In genomic region chr8:44456336-44456735, GRCm38 (mm10) we compare ENCODE assay signal across 13 mouse cellular contexts.
A peak's percentile ranks its signal among the peaks of the same experiment; 100 is the strongest.
DNase-seq lines count a peak whose midpoint lies in the region; ATAC-seq lines count a peak whose summit lies in the region.
"Had no signal": no experiment of that assay in that cellular context is flagged by ENCODE, and none has a peak within 500 bp of the region (broad histone marks: within the 10 kb centered on the region; RNA-seq: fewer than 3 reads in every experiment).

No protein-coding gene starts in this region.

- H3K27ac ChIP-seq in intestine, embryonic 14.5 days (ENCODE audit: low read depth) = no peak overlapping the region
- H3K27ac ChIP-seq: forebrain, embryonic 10.5 days; heart, embryonic 15.5 days had no signal

- H3K4me2 ChIP-seq in intestine, embryonic 14.5 days (ENCODE audit: low read length) = no peak overlapping the region
- H3K4me2 ChIP-seq: heart, embryonic 15.5 days had no signal

- H3K36me3 ChIP-seq in intestine, embryonic 14.5 days (ENCODE audit: control insufficient read depth, insufficient read depth, low read length) = no peaks in the 10 kb centered on the region
- H3K36me3 ChIP-seq: forebrain, embryonic 10.5 days; heart, embryonic 15.5 days had no signal

- H3K9me3 ChIP-seq in intestine, embryonic 14.5 days (ENCODE audit: control insufficient read depth, low read length) = no peaks in the 10 kb centered on the region
- H3K9me3 ChIP-seq: forebrain, embryonic 10.5 days; heart, embryonic 15.5 days; megakaryocyte, embryonic 14.5 days had no signal

- peak; percentile 81 for ATAC-seq in intestine, embryonic 14.5 days (replicated peaks; ENCODE audit: low FRiP score, low TSS enrichment, low read depth)

- H3K9ac ChIP-seq in intestine, embryonic 14.5 days (ENCODE audit: low read length) = no peak overlapping the region
- H3K9ac ChIP-seq: heart, embryonic 15.5 days had no signal

- H3K27me3 ChIP-seq in intestine, embryonic 14.5 days (replicated peaks; ENCODE audit: control insufficient read depth, insufficient read depth, low read length) = no peaks in the 10 kb centered on the region
- H3K27me3 ChIP-seq: heart, embryonic 15.5 days; megakaryocyte, embryonic 14.5 days had no signal

- WGBS in intestine, embryonic 14.5 days = 71% methylated on average over 7 of the region's 7 CpGs

- no peak overlapping the region for H3K4me3 ChIP-seq in intestine, embryonic 14.5 days (ENCODE audit: low read depth, low read length)
- H3K4me3 ChIP-seq: forebrain, embryonic 10.5 days; heart, embryonic 15.5 days; megakaryocyte, embryonic 14.5 days had no signal

- H3K4me1 ChIP-seq in intestine, embryonic 14.5 days (replicated peaks; ENCODE audit: control insufficient read depth, insufficient read depth, low read length) = no peaks in the 10 kb centered on the region
- H3K4me1 ChIP-seq: forebrain, embryonic 10.5 days; heart, embryonic 15.5 days; megakaryocyte, embryonic 14.5 days had no signal

- peak; percentile 20 for DNase-seq in embryo, embryonic 11 days
- DNase-seq in embryo, embryonic 9.5 days (ENCODE audit: extremely low spot score) = no peak
- peak; percentile 2 for DNase-seq in 416B (ENCODE audit: low read depth)
- DNase-seq in intestine, embryonic 14.5 days (ENCODE audit: low spot score) = peak; percentile 55
- peak; percentile 4 for DNase-seq in lung, postnatal 10 days
- DNase-seq in T-cell, adult 2 months (ENCODE audit: low spot score) = no peak
- DNase-seq in layer of hippocampus, postnatal 14 days (ENCODE audit: low spot score in 2 of 2) = no peak
- no peak for DNase-seq in ovary, postnatal 36 days (ENCODE audit: low spot score)
- DNase-seq: spleen, adult 18-20 months; thymus, adult 2 months had no signal

Comparison
In these comparisons a context has a peak if more than half of its experiments do, and no peak if none do; other contexts are left out.
1. DNase-seq: peak in embryo, embryonic 11 days (single experiment), 416B (single experiment), intestine, embryonic 14.5 days (single experiment) and lung, postnatal 10 days (single experiment); none in embryo, embryonic 9.5 days (single experiment), T-cell, adult 2 months (single experiment), layer of hippocampus, postnatal 14 days (0 of 2) and ovary, postnatal 36 days (single experiment).